Mouse (Mus musculus) hindbrain, embryonic 11.5 days (tissue): Measurements from ENCODE around the gene Nt5c2. TPM values are rescaled to one million over a fixed set of nuclear protein-coding genes. Genes with fewer than 3 reads are reported as not detected.

Experiments
- ATAC-seq: fragments of 200-750 bp; cut with Nextera tagmentation; 2 replicates; pipeline ENCODE4 v1.8.0; 2017; ENCODE audit warnings: mild to moderate bottlenecking, moderate TSS enrichment, moderate library complexity; ENCODE audit not compliant: low FRiP score
- DNase-seq: peaks from one replicate; pipeline ENCODE4 v3.0.0-alpha.2; 2015; ENCODE audit warnings: low spot score
- H3K27ac ChIP-seq: fragments of 300-500 bp; sonication (generic); 2 replicates; pipeline ENCODE4 v1.5.1; 2014; ENCODE audit warnings: mild to moderate bottlenecking, low read depth, low read length
- H3K27me3 ChIP-seq: fragments of 300-500 bp; sonication (generic); 2 replicates; pipeline ENCODE4 v1.6.1; 2014; ENCODE audit warnings: mild to moderate bottlenecking, low read length, moderate library complexity, mixed read lengths; ENCODE audit not compliant: control insufficient read depth, insufficient read depth
- H3K36me3 ChIP-seq: fragments of 300-500 bp; sonication (generic); 2 replicates; pipeline ENCODE4 v1.6.1; 2014; ENCODE audit warnings: mild to moderate bottlenecking, low read length, moderate library complexity, mixed read lengths; ENCODE audit not compliant: control insufficient read depth, insufficient read depth
- H3K4me1 ChIP-seq: fragments of 300-500 bp; sonication (generic); replicated peaks from 2 replicates; pipeline ENCODE4 v1.6.1; 2014; ENCODE audit warnings: low read length, mixed read lengths; ENCODE audit not compliant: control insufficient read depth, insufficient read depth
- H3K4me2 ChIP-seq: fragments of 300-500 bp; sonication (generic); replicated peaks from 2 replicates; pipeline ENCODE4 v1.6.1; 2014; ENCODE audit warnings: mild to moderate bottlenecking, low read depth, low read length
- H3K4me3 ChIP-seq: fragments of 300-500 bp; sonication (generic); 2 replicates; pipeline ENCODE4 v1.5.1; 2014; ENCODE audit warnings: low read depth, low read length
- H3K9ac ChIP-seq: fragments of 300-500 bp; sonication (generic); 2 replicates; pipeline ENCODE4 v1.6.1; 2014; ENCODE audit warnings: low read depth, low read length
- H3K9me3 ChIP-seq: fragments of 300-500 bp; sonication (generic); 2 replicates; pipeline ENCODE4 v1.6.1; 2016; ENCODE audit warnings: low read length; ENCODE audit not compliant: control insufficient read depth
- WGBS: fragments of 180-500 bp; shearing (Covaris S2); extraction: QIAGEN DNeasy Blood & Tissue Kit; methylation state at CpG from one replicate; pipeline ENCODE4 v1.1.7; 2014; 5-methylcytosine and 5-hydroxymethylcytosine counted together
- polyA plus RNA-seq: library from polyadenylated mRNA; unstranded; fragments of >200 nt; fragmentation: Nextera tagmentation; extraction: Ambion mirVana; gene quantifications from 2 replicates; pipeline ENCODE4 v1.2.1, GENCODE M21; 2014

Gene Nt5c2
- polyA plus RNA-seq, 1 experiment from 2014 or later: 90.6 TPM

- Histone ChIP-seq H3K9ac (no peak overlapping the region), H3K4me1 (no peaks in the 10 kb centered on the region), H3K27ac (no peak overlapping the region), H3K4me3 (no peak overlapping the region), H3K36me3 (no peaks in the 10 kb centered on the region), H3K9me3 (no peaks in the 10 kb centered on the region), H3K4me2 (no peak overlapping the region), H3K27me3 (no peaks in the 10 kb centered on the region)
- WGBS: 69% methylated on average over 2 of the region's 2 CpGs
- ATAC-seq (no peak), DNase-seq (no peak)
Measured at GRCm38 (mm10) chr19:46956410-46956809, 58.5 kb downstream of the Nt5c2 start.

GRCm38 (mm10) chr19:46955630-46956029, 59.3 kb downstream of the Nt5c2 start:
- DNase-seq (no peak), ATAC-seq (no peak)
- no peaks in the 10 kb centered on the region for H3K36me3 ChIP-seq
- H3K9me3 ChIP-seq: no peaks in the 10 kb centered on the region
- H3K4me3 ChIP-seq: no peak overlapping the region
- 95% methylated on average over 4 of the region's 4 CpGs for WGBS
- H3K27ac ChIP-seq: no peak overlapping the region
- H3K4me1 ChIP-seq: no peaks in the 10 kb centered on the region
- no peak overlapping the region for H3K9ac ChIP-seq
- H3K27me3 ChIP-seq: no peaks in the 10 kb centered on the region
- no peak overlapping the region for H3K4me2 ChIP-seq

GRCm38 (mm10) chr19:46953536-46953935, 61.4 kb downstream of the Nt5c2 start:
- H3K36me3 ChIP-seq: no peaks in the 10 kb centered on the region
- no peak overlapping the region for H3K4me2 ChIP-seq
- no peak overlapping the region for H3K4me3 ChIP-seq
- ATAC-seq (no peak), DNase-seq (no peak)
- no peak overlapping the region for H3K27ac ChIP-seq
- H3K9me3 ChIP-seq: no peaks in the 10 kb centered on the region
- H3K9ac ChIP-seq: no peak overlapping the region
- H3K4me1 ChIP-seq: no peaks in the 10 kb centered on the region
- no peaks in the 10 kb centered on the region for H3K27me3 ChIP-seq
- 94% methylated on average over 3 of the region's 3 CpGs for WGBS

- Histone ChIP-seq H3K4me3 (no peak overlapping the region), H3K9ac (no peak overlapping the region), H3K27me3 (no peaks in the 10 kb centered on the region), H3K4me2 (no peak overlapping the region), H3K4me1 (no peaks in the 10 kb centered on the region), H3K27ac (no peak overlapping the region), H3K9me3 (no peaks in the 10 kb centered on the region), H3K36me3 (no peaks in the 10 kb centered on the region)
- ATAC-seq (no peak), DNase-seq (no peak)
- 74% methylated on average over 5 of the region's 5 CpGs for WGBS
Measured at GRCm38 (mm10) chr19:46952986-46953385, 62.0 kb downstream of the Nt5c2 start.

- ATAC-seq (no peak), DNase-seq (no peak)
- Histone ChIP-seq H3K9ac (no peak overlapping the region), H3K4me2 (no peak overlapping the region), H3K27me3 (no peaks in the 10 kb centered on the region), H3K4me3 (no peak overlapping the region), H3K27ac (no peak overlapping the region), H3K4me1 (no peaks in the 10 kb centered on the region), H3K9me3 (no peaks in the 10 kb centered on the region), H3K36me3 (no peaks in the 10 kb centered on the region)
- WGBS: 91% methylated on average over 6 of the region's 6 CpGs
Measured at GRCm38 (mm10) chr19:46944341-46944740, 70.6 kb downstream of the Nt5c2 start.

GRCm38 (mm10) chr19:46937173-46937572, 77.8 kb downstream of the Nt5c2 start:
- ATAC-seq (no peak), DNase-seq (no peak)
- Histone ChIP-seq H3K4me1 (no peaks in the 10 kb centered on the region), H3K4me2 (no peak overlapping the region), H3K27me3 (no peaks in the 10 kb centered on the region), H3K9ac (no peak overlapping the region), H3K9me3 (no peaks in the 10 kb centered on the region), H3K27ac (no peak overlapping the region), H3K4me3 (no peak overlapping the region), H3K36me3 (no peaks in the 10 kb centered on the region)
- 56% methylated on average over 6 of the region's 6 CpGs for WGBS

- Histone ChIP-seq H3K4me2 (no peak overlapping the region), H3K4me3 (no peak overlapping the region), H3K9ac (no peak overlapping the region), H3K27me3 (no peaks in the 10 kb centered on the region), H3K36me3 (no peaks in the 10 kb centered on the region), H3K9me3 (no peaks in the 10 kb centered on the region), H3K27ac (no peak overlapping the region), H3K4me1 (no peaks in the 10 kb centered on the region)
- DNase-seq: no peak
- 97% methylated on average over 4 of the region's 4 CpGs for WGBS
- ATAC-seq: no peak
Measured at GRCm38 (mm10) chr19:46934025-46934424, 80.9 kb downstream of the Nt5c2 start.

- Histone ChIP-seq H3K4me2 (no peak overlapping the region), H3K36me3 (no peaks in the 10 kb centered on the region), H3K27ac (no peak overlapping the region), H3K9ac (no peak overlapping the region), H3K4me1 (no peaks in the 10 kb centered on the region), H3K9me3 (no peaks in the 10 kb centered on the region), H3K27me3 (no peaks in the 10 kb centered on the region), H3K4me3 (no peak overlapping the region)
- WGBS: 83% methylated on average over 5 of the region's 5 CpGs
- DNase-seq (no peak), ATAC-seq (no peak)
Measured at GRCm38 (mm10) chr19:46932608-46933007, 82.3 kb downstream of the Nt5c2 start.

GRCm38 (mm10) chr19:46930026-46930425, 84.9 kb downstream of the Nt5c2 start:
- Histone ChIP-seq H3K4me3 (no peak overlapping the region), H3K27me3 (no peaks in the 10 kb centered on the region), H3K27ac (no peak overlapping the region), H3K9me3 (no peaks in the 10 kb centered on the region), H3K9ac (no peak overlapping the region), H3K4me2 (no peak overlapping the region), H3K4me1 (no peaks in the 10 kb centered on the region), H3K36me3 (no peaks in the 10 kb centered on the region)
- WGBS: 71% methylated on average over 5 of the region's 5 CpGs
- DNase-seq: no peak
- no peak for ATAC-seq
